Mouse (Mus musculus): ENCODE results near the gene Itgb4.

GRCm38 (mm10) chr11:116022256-116022780 is 47.8 kb downstream of the Itgb4 start:
- TF ChIP-seq CTCF (IDR thresholded peaks at IDR 0.05; ENCODE audit: low read depth) (no peak), EP300 (IDR thresholded peaks at IDR 0.05; ENCODE audit: low read depth) (no peak)

Data from liver, embryonic 14.5 days (tissue).